Mouse (Mus musculus): ENCODE measurements around the gene Pde11a. TPM values are rescaled to one million over a fixed set of nuclear protein-coding genes. Genes with fewer than 3 reads are reported as not detected.

Pde11a gene
- 1.1 and 2.0 TPM in 2 replicates for polyA plus RNA-seq (2014; fragmentation: Nextera tagmentation; extraction: Ambion mirVana)

GRCm38 (mm10) chr2:76338215-76339156 is at the start of gene Pde11a:
TSS of gene Pde11a (minus strand) at chr2:76338774.
- Histone ChIP-seq H3K4me3 (ENCODE audit: low read length) (peak within 1 kb of the TSS; percentile 43), H3K27ac (ENCODE audit: low read depth, low read length) (no peak within 1 kb of the TSS), H3K4me2 (replicated peaks; ENCODE audit: low read depth, low read length) (peak within 1 kb of the TSS; percentile 90), H3K27me3 (ENCODE audit: control insufficient read depth, insufficient read depth, low read length) (peaks cover 4% of the 10 kb centered on the region; the same call in 1 of the 2 replicates), H3K9me3 (ENCODE audit: control insufficient read depth, low read length) (no peaks in the 10 kb centered on the region), H3K4me1 (ENCODE audit: control insufficient read depth, insufficient read depth, low read length) (peaks cover 4% of the 10 kb centered on the region; the same call in 1 of the 2 replicates), H3K36me3 (ENCODE audit: control insufficient read depth, insufficient read depth, low read length) (no peaks in the 10 kb centered on the region), H3K9ac (ENCODE audit: low read depth, low read length) (peak within 1 kb of the TSS; percentile 42; the same call in 1 of the 2 replicates)
- ATAC-seq (ENCODE audit: low FRiP score, low TSS enrichment) = peak; percentile 91
- 17% methylated on average over 39 of the region's 41 CpGs for WGBS

GRCm38 (mm10) chr2:76386531-76386930 is 48.0 kb upstream of the Pde11a start:
- Histone ChIP-seq H3K27me3 (ENCODE audit: control insufficient read depth, insufficient read depth, low read length) (no peaks in the 10 kb centered on the region), H3K4me3 (ENCODE audit: low read length) (no peak overlapping the region), H3K27ac (ENCODE audit: low read depth, low read length) (no peak overlapping the region), H3K4me1 (ENCODE audit: control insufficient read depth, insufficient read depth, low read length) (no peaks in the 10 kb centered on the region), H3K4me2 (replicated peaks; ENCODE audit: low read depth, low read length) (no peak overlapping the region), H3K9ac (ENCODE audit: low read depth, low read length) (no peak overlapping the region), H3K36me3 (ENCODE audit: control insufficient read depth, insufficient read depth, low read length) (peaks cover 24% of the 10 kb centered on the region), H3K9me3 (ENCODE audit: control insufficient read depth, low read length) (no peaks in the 10 kb centered on the region)
- ATAC-seq (ENCODE audit: low FRiP score, low TSS enrichment) = no peak

GRCm38 (mm10) chr2:76378646-76379045 is 40.1 kb upstream of the Pde11a start:
- H3K4me2 ChIP-seq (replicated peaks; ENCODE audit: low read depth, low read length) = no peak overlapping the region
- H3K36me3 ChIP-seq (ENCODE audit: control insufficient read depth, insufficient read depth, low read length) = peaks cover 76% of the 10 kb centered on the region
- no peak overlapping the region for H3K27ac ChIP-seq (ENCODE audit: low read depth, low read length)
- no peaks in the 10 kb centered on the region for H3K27me3 ChIP-seq (ENCODE audit: control insufficient read depth, insufficient read depth, low read length)
- no peak overlapping the region for H3K4me3 ChIP-seq (ENCODE audit: low read length)
- no peak for ATAC-seq (ENCODE audit: low FRiP score, low TSS enrichment)
- no peaks in the 10 kb centered on the region for H3K9me3 ChIP-seq (ENCODE audit: control insufficient read depth, low read length)
- no peaks in the 10 kb centered on the region for H3K4me1 ChIP-seq (ENCODE audit: control insufficient read depth, insufficient read depth, low read length)
- WGBS = 95% methylated on average over 19 of the region's 19 CpGs
- H3K9ac ChIP-seq (ENCODE audit: low read depth, low read length) = no peak overlapping the region

GRCm38 (mm10) chr2:76374544-76375206 is 36.1 kb upstream of the Pde11a start:
- Histone ChIP-seq H3K4me1 (ENCODE audit: control insufficient read depth, insufficient read depth, low read length) (peaks cover 7% of the 10 kb centered on the region; the same call in 1 of the 2 replicates), H3K4me2 (replicated peaks; ENCODE audit: low read depth, low read length) (no peak overlapping the region), H3K9me3 (ENCODE audit: control insufficient read depth, low read length) (no peaks in the 10 kb centered on the region), H3K4me3 (ENCODE audit: low read length) (no peak overlapping the region), H3K27me3 (ENCODE audit: control insufficient read depth, insufficient read depth, low read length) (no peaks in the 10 kb centered on the region), H3K36me3 (ENCODE audit: control insufficient read depth, insufficient read depth, low read length) (peaks cover 61% of the 10 kb centered on the region), H3K9ac (ENCODE audit: low read depth, low read length) (no peak overlapping the region), H3K27ac (ENCODE audit: low read depth, low read length) (no peak overlapping the region)
- no peak for ATAC-seq (ENCODE audit: low FRiP score, low TSS enrichment)
- WGBS = 90% methylated on average over 6 of the region's 6 CpGs

GRCm38 (mm10) chr2:76372244-76372643 is 33.7 kb upstream of the Pde11a start:
- no peak overlapping the region for H3K27ac ChIP-seq (ENCODE audit: low read depth, low read length)
- no peak overlapping the region for H3K4me2 ChIP-seq (replicated peaks; ENCODE audit: low read depth, low read length)
- H3K9ac ChIP-seq (ENCODE audit: low read depth, low read length) = no peak overlapping the region
- H3K36me3 ChIP-seq (ENCODE audit: control insufficient read depth, insufficient read depth, low read length) = peaks cover 40% of the 10 kb centered on the region
- H3K9me3 ChIP-seq (ENCODE audit: control insufficient read depth, low read length) = no peaks in the 10 kb centered on the region
- no peak overlapping the region for H3K4me3 ChIP-seq (ENCODE audit: low read length)
- WGBS = 90% methylated on average over 4 of the region's 4 CpGs
- H3K27me3 ChIP-seq (ENCODE audit: control insufficient read depth, insufficient read depth, low read length) = no peaks in the 10 kb centered on the region
- peaks cover 7% of the 10 kb centered on the region; the same call in 1 of the 2 replicates for H3K4me1 ChIP-seq (ENCODE audit: control insufficient read depth, insufficient read depth, low read length)
- no peak for ATAC-seq (ENCODE audit: low FRiP score, low TSS enrichment)

GRCm38 (mm10) chr2:76370656-76370922 is 32.0 kb upstream of the Pde11a start:
- ATAC-seq (ENCODE audit: low FRiP score, low TSS enrichment) = no peak
- Histone ChIP-seq H3K36me3 (ENCODE audit: control insufficient read depth, insufficient read depth, low read length) (peaks cover 33% of the 10 kb centered on the region), H3K27me3 (ENCODE audit: control insufficient read depth, insufficient read depth, low read length) (no peaks in the 10 kb centered on the region), H3K9ac (ENCODE audit: low read depth, low read length) (peak overlapping the region; percentile 86), H3K4me1 (ENCODE audit: control insufficient read depth, insufficient read depth, low read length) (peaks cover 7% of the 10 kb centered on the region; the same call in 1 of the 2 replicates), H3K4me3 (ENCODE audit: low read length) (peak overlapping the region; percentile 94), H3K4me2 (replicated peaks; ENCODE audit: low read depth, low read length) (peak overlapping the region; percentile 85), H3K9me3 (ENCODE audit: control insufficient read depth, low read length) (no peaks in the 10 kb centered on the region), H3K27ac (ENCODE audit: low read depth, low read length) (no peak overlapping the region)
- 2% methylated on average over 7 of the region's 7 CpGs for WGBS

- peaks cover 27% of the 10 kb centered on the region for H3K36me3 ChIP-seq (ENCODE audit: control insufficient read depth, insufficient read depth, low read length)
- no peaks in the 10 kb centered on the region for H3K9me3 ChIP-seq (ENCODE audit: control insufficient read depth, low read length)
- peak within 1 kb of the TSS; percentile 94 for H3K4me3 ChIP-seq (ENCODE audit: low read length)
- under 1% methylated on average over 60 of the region's 61 CpGs for WGBS
- H3K27ac ChIP-seq (ENCODE audit: low read depth, low read length) = 0 out of 2 replicates have a peak within 1 kb of the TSS, but pooled peaks have one; percentile 24
- ATAC-seq (ENCODE audit: low FRiP score, low TSS enrichment) = peak; percentile 89
- no peaks in the 10 kb centered on the region for H3K27me3 ChIP-seq (ENCODE audit: control insufficient read depth, insufficient read depth, low read length)
- peak within 1 kb of the TSS; percentile 85 for H3K4me2 ChIP-seq (replicated peaks; ENCODE audit: low read depth, low read length)
- peak within 1 kb of the TSS; percentile 86 for H3K9ac ChIP-seq (ENCODE audit: low read depth, low read length)
- peaks cover 7% of the 10 kb centered on the region; the same call in 1 of the 2 replicates for H3K4me1 ChIP-seq (ENCODE audit: control insufficient read depth, insufficient read depth, low read length)
Observed at GRCm38 (mm10) chr2:76369821-76370655, 31.5 kb upstream of the Pde11a start, which contains the start of gene Rbm45. TSS of gene Rbm45 (plus strand) at chr2:76369984.

GRCm38 (mm10) chr2:76368861-76369660 is 30.5 kb upstream of the Pde11a start:
- no peaks in the 10 kb centered on the region for H3K27me3 ChIP-seq (ENCODE audit: control insufficient read depth, insufficient read depth, low read length)
- peaks cover 7% of the 10 kb centered on the region; the same call in 1 of the 2 replicates for H3K4me1 ChIP-seq (ENCODE audit: control insufficient read depth, insufficient read depth, low read length)
- peak; percentile 26; the same call in 1 of the 2 replicates for ATAC-seq (ENCODE audit: low FRiP score, low TSS enrichment)
- H3K9me3 ChIP-seq (ENCODE audit: control insufficient read depth, low read length) = no peaks in the 10 kb centered on the region
- H3K4me2 ChIP-seq (replicated peaks; ENCODE audit: low read depth, low read length) = no peak overlapping the region
- WGBS = 74% methylated on average over 12 of the region's 13 CpGs
- no peak overlapping the region for H3K9ac ChIP-seq (ENCODE audit: low read depth, low read length)
- no peak overlapping the region for H3K27ac ChIP-seq (ENCODE audit: low read depth, low read length)
- H3K4me3 ChIP-seq (ENCODE audit: low read length) = peak overlapping the region; percentile 94; the same call in 1 of the 2 replicates
- peaks cover 21% of the 10 kb centered on the region for H3K36me3 ChIP-seq (ENCODE audit: control insufficient read depth, insufficient read depth, low read length)
